Mouse (Mus musculus): Measurements from ENCODE around the gene Hist1h2ag.

Gene Hist1h2ag

GRCm38 (mm10) chr13:22007872-22008271 lies 34.9 kb downstream of the Hist1h2ag start:
- DNase-seq, result no peak

- no peak for DNase-seq
Measured at GRCm38 (mm10) chr13:22007121-22007510, 35.6 kb downstream of the Hist1h2ag start.

GRCm38 (mm10) chr13:22006334-22007120 lies 36.2 kb downstream of the Hist1h2ag start:
- peak; percentile 76 for DNase-seq

- peak; percentile 64 for DNase-seq
Measured at GRCm38 (mm10) chr13:22005605-22006333, 37.0 kb downstream of the Hist1h2ag start.

- peak; percentile 23 for DNase-seq
Measured at GRCm38 (mm10) chr13:22001823-22002222, 40.9 kb downstream of the Hist1h2ag start.

GRCm38 (mm10) chr13:22001346-22001745 lies 41.4 kb downstream of the Hist1h2ag start:
- no peak for DNase-seq

- DNase-seq, result no peak
Measured at GRCm38 (mm10) chr13:21999147-21999546, 43.6 kb downstream of the Hist1h2ag start.

- no peak for DNase-seq
Measured at GRCm38 (mm10) chr13:21998412-21998811, 44.3 kb downstream of the Hist1h2ag start.

GRCm38 (mm10) chr13:21997821-21998220 lies 44.9 kb downstream of the Hist1h2ag start:
- no peak for DNase-seq

GRCm38 (mm10) chr13:21997201-21997820 lies 45.4 kb downstream of the Hist1h2ag start:
- no peak for DNase-seq

GRCm38 (mm10) chr13:21996840-21997185 lies 45.9 kb downstream of the Hist1h2ag start:
- no peak for DNase-seq

GRCm38 (mm10) chr13:21996101-21996839 lies 46.5 kb downstream of the Hist1h2ag start:
- DNase-seq, result peak; percentile 70

- DNase-seq, result peak; percentile 46
Measured at GRCm38 (mm10) chr13:21995331-21995914, 47.3 kb downstream of the Hist1h2ag start.

GRCm38 (mm10) chr13:21994896-21995295 lies 47.8 kb downstream of the Hist1h2ag start:
- no peak for DNase-seq

GRCm38 (mm10) chr13:21993957-21994738 lies 48.6 kb downstream of the Hist1h2ag start:
- peak; percentile 77 for DNase-seq

- DNase-seq, result no peak
Measured at GRCm38 (mm10) chr13:21992550-21992949, 50.2 kb downstream of the Hist1h2ag start.

All from liver (tissue).